Mouse (Mus musculus): Measurements from ENCODE around the gene Galnt18. TPM values are rescaled to one million over a fixed set of nuclear protein-coding genes. Genes with fewer than 3 reads are reported as not detected.

Galnt18 gene
- total RNA-seq, 2 experiments from 2014 or later = 47.0 to 52.4 TPM

GRCm38 (mm10) chr7:111724730-111725129 lies 55.0 kb downstream of the Galnt18 start:
- intact Hi-C loops (cut with DNase I) = no loop called here
- no peak for DNase-seq (ENCODE audit: extremely low spot score in 1 of 2, low spot score in 2 of 2)

- no peak for DNase-seq (ENCODE audit: extremely low spot score in 1 of 2, low spot score in 2 of 2)
- intact Hi-C loops (cut with DNase I) = no loop called here
Observed at GRCm38 (mm10) chr7:111724004-111724403, 55.8 kb downstream of the Galnt18 start.

GRCm38 (mm10) chr7:111721308-111721698 lies 58.5 kb downstream of the Galnt18 start:
- intact Hi-C loops (cut with DNase I) = no loop called here
- DNase-seq (ENCODE audit: extremely low spot score in 1 of 2, low spot score in 2 of 2) = no peak

GRCm38 (mm10) chr7:111720511-111721307 lies 59.1 kb downstream of the Galnt18 start:
- DNase-seq (ENCODE audit: extremely low spot score in 1 of 2, low spot score in 2 of 2) = peak; percentile 76 to 78
- intact Hi-C loops (cut with DNase I) = no loop called here

- DNase-seq (ENCODE audit: extremely low spot score in 1 of 2, low spot score in 2 of 2) = no peak
- intact Hi-C loops (cut with DNase I) = no loop called here
Observed at GRCm38 (mm10) chr7:111718900-111719299, 60.9 kb downstream of the Galnt18 start.

- DNase-seq (ENCODE audit: extremely low spot score in 1 of 2, low spot score in 2 of 2) = no peak
- intact Hi-C loops (cut with DNase I) = no loop called here
Observed at GRCm38 (mm10) chr7:111714639-111715360, 65.0 kb downstream of the Galnt18 start.

GRCm38 (mm10) chr7:111713828-111714600 lies 65.8 kb downstream of the Galnt18 start:
- DNase-seq (ENCODE audit: extremely low spot score in 1 of 2, low spot score in 2 of 2) = no peak
- intact Hi-C loops (cut with DNase I) = no loop called here

- no peak for DNase-seq (ENCODE audit: extremely low spot score in 1 of 2, low spot score in 2 of 2)
- intact Hi-C loops (cut with DNase I) = no loop called here
Observed at GRCm38 (mm10) chr7:111712797-111713196, 67.0 kb downstream of the Galnt18 start.

- DNase-seq (ENCODE audit: extremely low spot score in 1 of 2, low spot score in 2 of 2) = no peak
- intact Hi-C loops (cut with DNase I) = no loop called here
Observed at GRCm38 (mm10) chr7:111711045-111711808, 68.5 kb downstream of the Galnt18 start.

- DNase-seq (ENCODE audit: extremely low spot score in 1 of 2, low spot score in 2 of 2) = no peak
- intact Hi-C loops (cut with DNase I) = no loop called here
Observed at GRCm38 (mm10) chr7:111710311-111710710, 69.5 kb downstream of the Galnt18 start.

- no peak for DNase-seq (ENCODE audit: extremely low spot score in 1 of 2, low spot score in 2 of 2)
- intact Hi-C loops (cut with DNase I) = no loop called here
Observed at GRCm38 (mm10) chr7:111708563-111708962, 71.2 kb downstream of the Galnt18 start.

- no peak for DNase-seq (ENCODE audit: extremely low spot score in 1 of 2, low spot score in 2 of 2)
- intact Hi-C loops (cut with DNase I) = no loop called here
Observed at GRCm38 (mm10) chr7:111702961-111703360, 76.8 kb downstream of the Galnt18 start.

- intact Hi-C loops (cut with DNase I) = no loop called here
- DNase-seq (ENCODE audit: extremely low spot score in 1 of 2, low spot score in 2 of 2) = no peak
Observed at GRCm38 (mm10) chr7:111701788-111702187, 78.0 kb downstream of the Galnt18 start.

GRCm38 (mm10) chr7:111699446-111699845 lies 80.3 kb downstream of the Galnt18 start:
- intact Hi-C loops (cut with DNase I) = no loop called here

GRCm38 (mm10) chr7:111696226-111696625 lies 83.6 kb downstream of the Galnt18 start:
- intact Hi-C loops (cut with DNase I) = no loop called here
- no peak for DNase-seq (ENCODE audit: extremely low spot score in 1 of 2, low spot score in 2 of 2)

More at GRCm38 (mm10) chr7:111699446-111699845, 80.3 kb downstream of the Galnt18 start:
- DNase-seq (ENCODE audit: extremely low spot score in 1 of 2, low spot score in 2 of 2) = peak in 1 of 2 experiments; percentile 48

- DNase-seq (ENCODE audit: extremely low spot score in 1 of 2, low spot score in 2 of 2) = peak; percentile 21 to 30
Observed at GRCm38 (mm10) chr7:111694312-111694711, 85.5 kb downstream of the Galnt18 start.

GRCm38 (mm10) chr7:111692641-111693261 lies 87.0 kb downstream of the Galnt18 start:
- intact Hi-C loops (cut with DNase I) = no loop called here
- DNase-seq (ENCODE audit: extremely low spot score in 1 of 2, low spot score in 2 of 2) = peak; percentile 30 to 57

More at GRCm38 (mm10) chr7:111694312-111694711, 85.5 kb downstream of the Galnt18 start:
- intact Hi-C loops (cut with DNase I) = no loop called here

GRCm38 (mm10) chr7:111680108-111680507 lies 99.7 kb downstream of the Galnt18 start:
- no peak for DNase-seq (ENCODE audit: extremely low spot score in 1 of 2, low spot score in 2 of 2)

More at GRCm38 (mm10) chr7:111680108-111680507, 99.7 kb downstream of the Galnt18 start:
- intact Hi-C loops (cut with DNase I) = no loop called here

Measured in left cerebral cortex, postnatal 10 days (tissue).